Mouse (Mus musculus) neural tube, embryonic 15.5 days (tissue): ENCODE measurements around the gene Slco3a1. TPM values are rescaled to one million over a fixed set of nuclear protein-coding genes. Genes with fewer than 3 reads are reported as not detected.

ENCODE experiments used
- ATAC-seq: fragments of 200-750 bp; cut with Nextera tagmentation; 2 replicates; pipeline ENCODE4 v1.8.0; 2017; ENCODE audit warnings: mild to moderate bottlenecking, moderate TSS enrichment, moderate library complexity; ENCODE audit not compliant: low FRiP score
- H3K27ac ChIP-seq: fragments of 300-500 bp; sonication (generic); replicated peaks from 2 replicates; pipeline ENCODE4 v1.5.1; 2015; ENCODE audit warnings: mild to moderate bottlenecking, inconsistent platforms
- H3K27me3 ChIP-seq: fragments of 300-500 bp; sonication (generic); replicated peaks from 2 replicates; pipeline ENCODE4 v1.6.1; 2015; ENCODE audit warnings: inconsistent platforms
- H3K36me3 ChIP-seq: fragments of 300-500 bp; sonication (generic); 2 replicates; pipeline ENCODE4 v1.6.1; 2015; ENCODE audit warnings: inconsistent platforms
- H3K4me1 ChIP-seq: fragments of 300-500 bp; sonication (generic); 2 replicates; pipeline ENCODE4 v1.6.1; 2015; ENCODE audit warnings: inconsistent platforms
- H3K4me2 ChIP-seq: fragments of 300-500 bp; sonication (generic); 2 replicates; pipeline ENCODE4 v1.6.1; 2015; ENCODE audit warnings: inconsistent platforms, mild to moderate bottlenecking, moderate library complexity
- H3K4me3 ChIP-seq: fragments of 300-500 bp; sonication (generic); replicated peaks from 2 replicates; pipeline ENCODE4 v1.5.1; 2015; ENCODE audit warnings: mild to moderate bottlenecking, inconsistent platforms
- H3K9ac ChIP-seq: fragments of 300-500 bp; sonication (generic); replicated peaks from 2 replicates; pipeline ENCODE4 v1.6.1; 2015; ENCODE audit warnings: mild to moderate bottlenecking, inconsistent platforms
- H3K9me3 ChIP-seq: fragments of 300-500 bp; sonication (generic); replicated peaks from 2 replicates; pipeline ENCODE4 v1.6.1; 2016; ENCODE audit warnings: inconsistent platforms
- WGBS: fragments of 180-500 bp; shearing (Covaris S2); methylation state at CpG from one replicate; pipeline ENCODE4 v1.1.7; 2015; ENCODE audit warnings: mixed read lengths; 5-methylcytosine and 5-hydroxymethylcytosine counted together
- microRNA-seq: library from miRNA; unstranded; fragments of <30 nt; microRNA quantifications from one replicate; pipeline ENCODE4, GENCODE M21; 2017
- polyA plus RNA-seq: library from polyadenylated mRNA; unstranded; fragments of >200 nt; fragmentation: Nextera tagmentation; extraction: Ambion mirVana; gene quantifications from 2 replicates; pipeline ENCODE4 v1.2.1, GENCODE M21; 2015

Gene Slco3a1
- polyA plus RNA-seq, 1 experiment from 2014 or later = 24.1 TPM

- H3K27ac ChIP-seq = no peak overlapping the region
- no peak overlapping the region for H3K4me3 ChIP-seq
- WGBS = 85% methylated on average over 3 of the region's 3 CpGs
- H3K4me2 ChIP-seq = no peak overlapping the region
- H3K36me3 ChIP-seq = no peaks in the 10 kb centered on the region
- H3K9ac ChIP-seq = no peak overlapping the region
- H3K27me3 ChIP-seq = no peaks in the 10 kb centered on the region
- H3K4me1 ChIP-seq = no peaks in the 10 kb centered on the region
- no peak for ATAC-seq
- no peaks in the 10 kb centered on the region for H3K9me3 ChIP-seq
These were observed 298.3 kb downstream of the Slco3a1 start for GRCm38 (mm10) chr7:74256291-74256690.

GRCm38 (mm10) chr7:74252066-74252465, 302.5 kb downstream of the Slco3a1 start:
- H3K4me1 ChIP-seq = no peaks in the 10 kb centered on the region
- H3K27ac ChIP-seq = no peak overlapping the region
- no peaks in the 10 kb centered on the region for H3K27me3 ChIP-seq
- ATAC-seq = no peak
- no peak overlapping the region for H3K9ac ChIP-seq
- WGBS = 97% methylated on average over 2 of the region's 2 CpGs
- no peaks in the 10 kb centered on the region for H3K36me3 ChIP-seq
- H3K9me3 ChIP-seq = no peaks in the 10 kb centered on the region
- H3K4me2 ChIP-seq = no peak overlapping the region
- no peak overlapping the region for H3K4me3 ChIP-seq

GRCm38 (mm10) chr7:74241236-74241635, 313.3 kb downstream of the Slco3a1 start:
- H3K9ac ChIP-seq = no peak overlapping the region
- no peak overlapping the region for H3K4me3 ChIP-seq
- ATAC-seq = no peak
- peaks cover 13% of the 10 kb centered on the region for H3K4me1 ChIP-seq
- H3K4me2 ChIP-seq = no peak overlapping the region
- no peak overlapping the region for H3K27ac ChIP-seq
- 86% methylated on average over 3 of the region's 3 CpGs for WGBS
- no peaks in the 10 kb centered on the region for H3K36me3 ChIP-seq
- H3K27me3 ChIP-seq = no peaks in the 10 kb centered on the region
- H3K9me3 ChIP-seq = 0 out of 2 replicates have a peak, but pooled peaks cover 3% of the 10 kb centered on the region

GRCm38 (mm10) chr7:74240459-74241172, 314.0 kb downstream of the Slco3a1 start:
- WGBS = 29% methylated on average over 4 of the region's 4 CpGs
- Histone ChIP-seq H3K4me2 (no peak overlapping the region), H3K27ac (peak overlapping the region; percentile 19; the same call in 1 of the 2 replicates), H3K4me3 (no peak overlapping the region), H3K4me1 (peaks cover 13% of the 10 kb centered on the region), H3K9me3 (0 out of 2 replicates have a peak, but pooled peaks cover 3% of the 10 kb centered on the region), H3K27me3 (no peaks in the 10 kb centered on the region), H3K9ac (no peak overlapping the region), H3K36me3 (no peaks in the 10 kb centered on the region)
- peak; percentile 57; the same call in 1 of the 2 replicates for ATAC-seq

Small RNA genes lying within 50 kb of the gene (microRNA-seq; reads per million reads assigned to microRNA genes)
- gene Gm27459 = not detected
